Mouse (Mus musculus): ENCODE data around the gene Mast3. TPM values are rescaled to one million over a fixed set of nuclear protein-coding genes. Genes with fewer than 3 reads are reported as not detected.

Gene Mast3
- polyA plus RNA-seq, 1 experiment from 2014 or later: 13.9 TPM

GRCm38 (mm10) chr8:70765329-70765728 lies 39.5 kb downstream of the Mast3 start:
- peak overlapping the region; percentile 85 for H3K4me2 ChIP-seq (replicated peaks)
- H3K27me3 ChIP-seq: no peaks in the 10 kb centered on the region
- peak overlapping the region; percentile 39 for H3K4me3 ChIP-seq
- no peak overlapping the region for H3K27ac ChIP-seq
- H3K9ac ChIP-seq: 0 out of 2 replicates have a peak overlapping the region, but pooled peaks have one; percentile 55
- peaks cover 22% of the 10 kb centered on the region for H3K36me3 ChIP-seq
- H3K4me1 ChIP-seq: peaks cover 17% of the 10 kb centered on the region
- WGBS: 78% methylated on average over 9 of the region's 9 CpGs
- ATAC-seq (ENCODE audit: insufficient number of reproducible peaks, insufficient read depth, low FRiP score, low TSS enrichment): no peak
- H3K9me3 ChIP-seq: no peaks in the 10 kb centered on the region

- no peak overlapping the region for H3K9ac ChIP-seq
- no peaks in the 10 kb centered on the region for H3K9me3 ChIP-seq
- 94% methylated on average over 13 of the region's 13 CpGs for WGBS
- no peaks in the 10 kb centered on the region for H3K27me3 ChIP-seq
- no peak overlapping the region for H3K4me3 ChIP-seq
- no peak for ATAC-seq (ENCODE audit: insufficient number of reproducible peaks, insufficient read depth, low FRiP score, low TSS enrichment)
- peak overlapping the region; percentile 85; the same call in 1 of the 2 replicates for H3K4me2 ChIP-seq (replicated peaks)
- peaks cover 24% of the 10 kb centered on the region for H3K4me1 ChIP-seq
- peaks cover 18% of the 10 kb centered on the region for H3K36me3 ChIP-seq
- no peak overlapping the region for H3K27ac ChIP-seq
Measured at GRCm38 (mm10) chr8:70764676-70765075, 40.2 kb downstream of the Mast3 start.

- ATAC-seq (ENCODE audit: insufficient number of reproducible peaks, insufficient read depth, low FRiP score, low TSS enrichment): no peak
- H3K9ac ChIP-seq: no peak overlapping the region
- 88% methylated on average over 8 of the region's 8 CpGs for WGBS
- H3K27me3 ChIP-seq: no peaks in the 10 kb centered on the region
- H3K4me2 ChIP-seq (replicated peaks): no peak overlapping the region
- no peak overlapping the region for H3K4me3 ChIP-seq
- no peaks in the 10 kb centered on the region for H3K9me3 ChIP-seq
- H3K27ac ChIP-seq: no peak overlapping the region
- peaks cover 16% of the 10 kb centered on the region for H3K36me3 ChIP-seq
- peaks cover 28% of the 10 kb centered on the region for H3K4me1 ChIP-seq
Measured at GRCm38 (mm10) chr8:70764026-70764425, 40.8 kb downstream of the Mast3 start.

- Histone ChIP-seq H3K4me2 (replicated peaks) (no peak overlapping the region), H3K36me3 (peaks cover 12% of the 10 kb centered on the region), H3K9ac (no peak overlapping the region), H3K27ac (no peak overlapping the region), H3K27me3 (no peaks in the 10 kb centered on the region), H3K4me3 (no peak overlapping the region), H3K4me1 (peaks cover 30% of the 10 kb centered on the region), H3K9me3 (no peaks in the 10 kb centered on the region)
- no peak for ATAC-seq (ENCODE audit: insufficient number of reproducible peaks, insufficient read depth, low FRiP score, low TSS enrichment)
- 4% methylated on average over 3 of the region's 3 CpGs for WGBS
Measured at GRCm38 (mm10) chr8:70763354-70763753, 41.5 kb downstream of the Mast3 start.

- no peak overlapping the region for H3K9ac ChIP-seq
- H3K4me3 ChIP-seq: no peak overlapping the region
- no peak overlapping the region for H3K4me2 ChIP-seq (replicated peaks)
- H3K36me3 ChIP-seq: peaks cover 11% of the 10 kb centered on the region; the same call in 1 of the 2 replicates
- H3K27ac ChIP-seq: no peak overlapping the region
- peaks cover 30% of the 10 kb centered on the region for H3K4me1 ChIP-seq
- H3K27me3 ChIP-seq: no peaks in the 10 kb centered on the region
- H3K9me3 ChIP-seq: no peaks in the 10 kb centered on the region
- WGBS: 86% methylated on average over 1 of the region's 1 CpGs
- ATAC-seq (ENCODE audit: insufficient number of reproducible peaks, insufficient read depth, low FRiP score, low TSS enrichment): no peak
Measured at GRCm38 (mm10) chr8:70762118-70762517, 42.7 kb downstream of the Mast3 start.

- Histone ChIP-seq H3K27me3 (no peaks in the 10 kb centered on the region), H3K4me1 (peaks cover 20% of the 10 kb centered on the region), H3K27ac (peak within 1 kb of the TSS; percentile 71), H3K4me2 (replicated peaks) (peak within 1 kb of the TSS; percentile 91), H3K9ac (peak within 1 kb of the TSS; percentile 71), H3K36me3 (peaks cover 22% of the 10 kb centered on the region; the same call in 1 of the 2 replicates), H3K4me3 (peak within 1 kb of the TSS; percentile 65), H3K9me3 (no peaks in the 10 kb centered on the region)
- 1% methylated on average over 55 of the region's 55 CpGs for WGBS
- peak; percentile 93 for ATAC-seq (ENCODE audit: insufficient number of reproducible peaks, insufficient read depth, low FRiP score, low TSS enrichment)
Measured at GRCm38 (mm10) chr8:70760775-70761406, 44.0 kb downstream of the Mast3 start, which contains the start of gene Mpv17l2. Gene Mpv17l2 (minus strand): TSS chr8:70760946.

- H3K27me3 ChIP-seq: no peaks in the 10 kb centered on the region
- peak overlapping the region; percentile 65 for H3K4me3 ChIP-seq
- ATAC-seq (ENCODE audit: insufficient number of reproducible peaks, insufficient read depth, low FRiP score, low TSS enrichment): peak; percentile 1; the same call in 1 of the 2 replicates
- H3K4me1 ChIP-seq: peaks cover 23% of the 10 kb centered on the region
- no peaks in the 10 kb centered on the region for H3K9me3 ChIP-seq
- H3K36me3 ChIP-seq: peaks cover 22% of the 10 kb centered on the region; the same call in 1 of the 2 replicates
- WGBS: 1% methylated on average over 22 of the region's 22 CpGs
- H3K9ac ChIP-seq: peak overlapping the region; percentile 71
- peak overlapping the region; percentile 91 for H3K4me2 ChIP-seq (replicated peaks)
- H3K27ac ChIP-seq: peak overlapping the region; percentile 71
Measured at GRCm38 (mm10) chr8:70760350-70760749, 44.5 kb downstream of the Mast3 start.

- H3K4me2 ChIP-seq (replicated peaks): 0 out of 2 replicates have a peak overlapping the region, but pooled peaks have one; percentile 91
- H3K27me3 ChIP-seq: no peaks in the 10 kb centered on the region
- H3K4me3 ChIP-seq: no peak overlapping the region
- no peak overlapping the region for H3K9ac ChIP-seq
- no peak overlapping the region for H3K27ac ChIP-seq
- H3K36me3 ChIP-seq: peaks cover 22% of the 10 kb centered on the region; the same call in 1 of the 2 replicates
- WGBS: 69% methylated on average over 19 of the region's 19 CpGs
- no peak for ATAC-seq (ENCODE audit: insufficient number of reproducible peaks, insufficient read depth, low FRiP score, low TSS enrichment)
- H3K4me1 ChIP-seq: peaks cover 28% of the 10 kb centered on the region
- no peaks in the 10 kb centered on the region for H3K9me3 ChIP-seq
Measured at GRCm38 (mm10) chr8:70758616-70759561, 46.0 kb downstream of the Mast3 start.

GRCm38 (mm10) chr8:70758308-70758615 lies 46.6 kb downstream of the Mast3 start:
- H3K9me3 ChIP-seq: no peaks in the 10 kb centered on the region
- H3K9ac ChIP-seq: no peak overlapping the region
- H3K27me3 ChIP-seq: no peaks in the 10 kb centered on the region
- no peak overlapping the region for H3K4me2 ChIP-seq (replicated peaks)
- no peak overlapping the region for H3K27ac ChIP-seq
- H3K4me1 ChIP-seq: peaks cover 29% of the 10 kb centered on the region
- WGBS: 82% methylated on average over 7 of the region's 7 CpGs
- H3K4me3 ChIP-seq: no peak overlapping the region
- ATAC-seq (ENCODE audit: insufficient number of reproducible peaks, insufficient read depth, low FRiP score, low TSS enrichment): no peak
- H3K36me3 ChIP-seq: peaks cover 22% of the 10 kb centered on the region; the same call in 1 of the 2 replicates

GRCm38 (mm10) chr8:70757523-70758307 lies 47.1 kb downstream of the Mast3 start:
- H3K9me3 ChIP-seq: no peaks in the 10 kb centered on the region
- no peak overlapping the region for H3K4me3 ChIP-seq
- no peak overlapping the region for H3K9ac ChIP-seq
- peaks cover 22% of the 10 kb centered on the region; the same call in 1 of the 2 replicates for H3K36me3 ChIP-seq
- ATAC-seq (ENCODE audit: insufficient number of reproducible peaks, insufficient read depth, low FRiP score, low TSS enrichment): no peak
- H3K27me3 ChIP-seq: no peaks in the 10 kb centered on the region
- peaks cover 34% of the 10 kb centered on the region for H3K4me1 ChIP-seq
- 70% methylated on average over 22 of the region's 22 CpGs for WGBS
- H3K4me2 ChIP-seq (replicated peaks): no peak overlapping the region
- H3K27ac ChIP-seq: no peak overlapping the region

- H3K4me3 ChIP-seq: no peak overlapping the region
- 90% methylated on average over 6 of the region's 6 CpGs for WGBS
- H3K27me3 ChIP-seq: no peaks in the 10 kb centered on the region
- no peak overlapping the region for H3K4me2 ChIP-seq (replicated peaks)
- H3K9me3 ChIP-seq: no peaks in the 10 kb centered on the region
- peaks cover 37% of the 10 kb centered on the region for H3K4me1 ChIP-seq
- no peak overlapping the region for H3K9ac ChIP-seq
- no peak for ATAC-seq (ENCODE audit: insufficient number of reproducible peaks, insufficient read depth, low FRiP score, low TSS enrichment)
- H3K36me3 ChIP-seq: peaks cover 22% of the 10 kb centered on the region; the same call in 1 of the 2 replicates
- H3K27ac ChIP-seq: no peak overlapping the region
Measured at GRCm38 (mm10) chr8:70756476-70757040, 48.3 kb downstream of the Mast3 start.

All from embryonic facial prominence, embryonic 12.5 days (tissue).